Mouse (Mus musculus) liver, embryonic 14.5 days (tissue): ENCODE measurements around the gene Prg4. TPM values are rescaled to one million over a fixed set of nuclear protein-coding genes. Genes with fewer than 3 reads are reported as not detected.

ENCODE experiments used
- ATAC-seq: fragments of 200-750 bp; cut with Nextera tagmentation; 2 replicates; pipeline ENCODE4 v1.8.0; 2017; ENCODE audit warnings: moderate number of reproducible peaks, mild to moderate bottlenecking, moderate library complexity; ENCODE audit not compliant: insufficient read depth
- DNase-seq, 3 experiments: peaks; one replicate each; pipeline ENCODE4 v3.0.0-alpha.2; 2012 to 2013; ENCODE audit warnings: low read depth in 3 of 3, low spot score in 3 of 3
- H3K27ac ChIP-seq: fragments of 300-500 bp; sonication (generic); 2 replicates; pipeline ENCODE4 v1.5.1; 2014; ENCODE audit warnings: moderate library complexity, mild to moderate bottlenecking, control low read depth, inconsistent platforms
- H3K27me3 ChIP-seq: fragments of 300-500 bp; sonication (generic); 2 replicates; pipeline ENCODE4 v1.6.1; 2014; ENCODE audit warnings: mild to moderate bottlenecking, low read length, moderate library complexity; ENCODE audit not compliant: control insufficient read depth, insufficient read depth
- H3K36me3 ChIP-seq: fragments of 300-500 bp; sonication (generic); replicated peaks from 2 replicates; pipeline ENCODE4 v1.6.1; 2014; ENCODE audit warnings: low read depth; ENCODE audit not compliant: control insufficient read depth, insufficient read depth
- H3K4me1 ChIP-seq, 2 experiments: fragments of 200-500 bp in 1 of 2; fragments of 300-500 bp in 1 of 2; sonication (generic) in 1 of 2; replicated peaks; 2 replicates each; pipeline ENCODE4 v1.6.1; 2012 to 2014; ENCODE audit warnings: antibody characterized with exemption in 1 of 2, inconsistent platforms in 1 of 2, low read length in 1 of 2; ENCODE audit not compliant: control insufficient read depth in 2 of 2, insufficient read depth in 2 of 2
- H3K4me2 ChIP-seq: fragments of 300-500 bp; sonication (generic); 2 replicates; pipeline ENCODE4 v1.6.1; 2014; ENCODE audit warnings: low read depth, mild to moderate bottlenecking, control low read depth, moderate library complexity
- H3K4me3 ChIP-seq, 2 experiments: fragments of 200-500 bp in 1 of 2; fragments of 300-500 bp in 1 of 2; sonication (generic) in 1 of 2; 2 replicates each; pipeline ENCODE4 v1.5.1; 2012 to 2014; ENCODE audit warnings: low read depth in 2 of 2, low read length in 2 of 2, mild to moderate bottlenecking in 2 of 2, control low read depth in 1 of 2, inconsistent platforms in 1 of 2, moderate library complexity in 1 of 2; ENCODE audit not compliant: insufficient read depth in 1 of 2
- H3K9ac ChIP-seq: fragments of 300-500 bp; sonication (generic); replicated peaks from 2 replicates; pipeline ENCODE4 v1.6.1; 2014; ENCODE audit warnings: mild to moderate bottlenecking, control low read depth, moderate library complexity
- H3K9me3 ChIP-seq: fragments of 300-500 bp; sonication (generic); 2 replicates; pipeline ENCODE4 v1.6.1; 2016; ENCODE audit warnings: low read length, mixed read lengths; ENCODE audit not compliant: control insufficient read depth
- CTCF ChIP-seq: IDR thresholded peaks from 2 replicates; pipeline ENCODE4 v1.5.1; 2016; ENCODE audit warnings: antibody characterized with exemption, low read depth, control low read depth
- EP300 ChIP-seq: IDR thresholded peaks from 2 replicates; pipeline ENCODE4 v1.6.1; 2016; ENCODE audit warnings: antibody characterized with exemption, low read depth
- WGBS: fragments of 180-500 bp; shearing (Covaris S2); extraction: QIAGEN DNeasy Blood & Tissue Kit; methylation state at CpG from one replicate; pipeline ENCODE4 v1.1.7; 2014; ENCODE audit not compliant: insufficient replicate concordance; 5-methylcytosine and 5-hydroxymethylcytosine counted together
- polyA plus RNA-seq, 2 experiments: library from polyadenylated mRNA; depleted of rRNA in 1 of 2; stranded (reverse) in 1 of 2; unstranded in 1 of 2; fragments of >200 nt; fragmentation: Nextera tagmentation in 1 of 2; extraction: Ambion mirVana in 1 of 2; gene quantifications; 2 replicates each; pipeline versions ENCODE4 v1.2.1 to v1.2.3; 2012 to 2014

Gene Prg4
- polyA plus RNA-seq, 2 experiments, result 0.19 to 0.33 TPM

- TF ChIP-seq EP300 (no peak), CTCF (no peak)
- Histone ChIP-seq H3K9ac (no peak overlapping the region), H3K4me3 (no peak overlapping the region), H3K36me3 (peaks cover 49% of the 10 kb centered on the region), H3K4me1 (no peaks in the 10 kb centered on the region), H3K27ac (no peak overlapping the region), H3K27me3 (no peaks in the 10 kb centered on the region), H3K4me2 (no peak overlapping the region), H3K9me3 (no peaks in the 10 kb centered on the region)
- no peak for DNase-seq
- no peak for ATAC-seq
- 80% methylated on average over 3 of the region's 3 CpGs for WGBS
These were observed 62.1 kb downstream of the Prg4 start for GRCm38 (mm10) chr1:150403914-150404313.

Other genes starting within 250 kb of the Prg4 start
- gene Pdc, start 146.7 kb downstream of the Prg4 start, polyA plus RNA-seq (2012; rRNA removed), result not detected in 2 replicates
- gene Pdc, start 146.7 kb downstream of the Prg4 start, polyA plus RNA-seq (2014; fragmentation: Nextera tagmentation; extraction: Ambion mirVana), result not detected in 2 replicates
- gene Tpr, start 73.3 kb downstream of the Prg4 start, polyA plus RNA-seq (2012; rRNA removed), result 47.2 and 64.0 TPM in 2 replicates
- 71.4 and 72.3 TPM in 2 replicates for gene Tpr, start 73.3 kb downstream of the Prg4 start, polyA plus RNA-seq (2014; fragmentation: Nextera tagmentation; extraction: Ambion mirVana)
- 4.9 and 10.6 TPM in 2 replicates for gene Odr4, start 73.1 kb downstream of the Prg4 start, polyA plus RNA-seq (2012; rRNA removed)
- 13.9 and 16.4 TPM in 2 replicates for gene Odr4, start 73.1 kb downstream of the Prg4 start, polyA plus RNA-seq (2014; fragmentation: Nextera tagmentation; extraction: Ambion mirVana)